Mouse (Mus musculus): ENCODE data around the gene Olfr1393. TPM values are rescaled to one million over a fixed set of nuclear protein-coding genes. Genes with fewer than 3 reads are reported as not detected.

The Olfr1393 gene
- total RNA-seq, 1 experiment, result not detected

DNA sequence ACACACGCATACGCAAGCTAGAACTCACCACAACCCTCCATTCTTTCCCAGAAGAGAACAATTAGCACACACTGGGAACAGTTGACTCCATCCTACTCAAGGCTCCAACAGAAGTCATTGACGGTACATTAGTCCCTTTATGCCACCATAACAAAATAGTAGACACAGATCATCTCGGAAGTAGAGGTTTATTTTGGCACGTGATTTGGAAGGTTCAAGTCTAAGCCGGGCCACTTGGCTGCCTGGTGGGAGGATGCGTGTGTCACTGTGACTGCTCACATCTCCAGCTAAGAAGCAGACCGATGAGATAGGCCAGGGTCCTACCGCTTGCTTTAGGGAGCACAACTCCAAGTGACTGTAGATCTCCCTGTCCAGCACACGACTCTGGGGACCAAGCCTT, 10.8 kb upstream of the Olfr1393 start:
- Histone ChIP-seq H3K27ac (ENCODE audit: insufficient read depth, low read depth, low read length, poor library complexity, severe bottlenecking) (no peak overlapping the region), H3K4me1 (ENCODE audit: control insufficient read depth in 2 of 2, insufficient read depth in 2 of 2, low read length in 2 of 2, poor library complexity in 1 of 2) (no peaks in the 10 kb centered on the region; a peak in 1 of 4 replicates), H3K9me3 (ENCODE audit: control insufficient read depth, insufficient read depth, low read depth, low read length) (no peaks in the 10 kb centered on the region), H3K4me3 (ENCODE audit: insufficient read depth in 1 of 2, low read depth in 1 of 2, low read length in 2 of 2, poor library complexity in 1 of 2, severe bottlenecking in 1 of 2) (no peak overlapping the region), H3K36me3 (ENCODE audit: control insufficient read depth, insufficient read depth, low read length, poor library complexity, severe bottlenecking) (no peaks in the 10 kb centered on the region), H3K9ac (ENCODE audit: insufficient read depth, low read depth, low read length, poor library complexity, severe bottlenecking) (no peak overlapping the region)
- no peak for DNase-seq (ENCODE audit: low read depth, low spot score)
- no peak for TF ChIP-seq HCFC1 (IDR thresholded peaks at IDR 0.05; ENCODE audit: borderline replicate concordance, insufficient read depth, low read length)
- no peak for TF ChIP-seq ZNF384 (IDR thresholded peaks at IDR 0.05; ENCODE audit: low read depth, low read length)
- TF ChIP-seq MAFK (IDR thresholded peaks at IDR 0.05; ENCODE audit: insufficient read depth, low read depth, low read length), result no peak
- TF ChIP-seq ZC3H11A (IDR thresholded peaks at IDR 0.05; ENCODE audit: borderline replicate concordance, low read depth, low read length), result no peak
- no peak for TF ChIP-seq CHD2 (IDR thresholded peaks at IDR 0.05; ENCODE audit: low read depth, low read length)
- in situ Hi-C loops (cut with MboI; ENCODE audit: low sequenced_read_pairs in 2 of 2, unreplicated experiment in 2 of 2), result loop anchor here (5.0 to 25.0 kb wide), 3 partner anchors 80 to 405 kb away; partner anchors contain the start of genes Irgm1 (in 2 of the 2) and Btnl9 (in 1 of the 2)

DNA sequence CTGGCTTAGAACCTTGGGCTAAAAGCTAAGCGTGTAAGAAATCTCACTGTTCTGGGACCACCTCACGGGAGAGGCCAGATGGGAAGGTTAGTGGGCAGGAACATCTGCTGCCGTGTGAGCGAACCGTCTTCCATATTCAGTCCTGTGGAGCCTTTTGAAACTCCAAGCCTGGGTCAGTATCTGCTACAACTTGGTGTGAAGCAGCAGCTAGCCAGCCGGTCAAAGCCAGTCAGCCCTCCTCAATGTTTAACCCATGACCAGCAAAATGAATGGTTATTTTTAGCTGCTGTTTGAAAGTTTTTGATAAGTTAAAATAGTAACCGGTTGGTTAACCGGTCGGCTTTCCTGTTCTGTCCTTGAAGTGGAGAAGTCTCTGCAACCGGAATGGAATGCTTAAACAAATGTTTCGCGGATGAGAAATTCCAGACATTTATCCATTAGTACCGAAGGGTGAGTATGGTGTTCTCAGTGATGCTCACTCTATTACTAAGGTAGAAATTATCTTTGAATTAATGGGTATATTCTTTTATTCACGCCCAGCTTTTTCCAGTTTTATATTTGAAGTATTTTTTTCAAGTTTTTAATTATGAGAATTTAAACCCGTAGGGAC, 10.0 kb upstream of the Olfr1393 start:
- no peak for DNase-seq (ENCODE audit: low read depth, low spot score)
- Histone ChIP-seq H3K9ac (ENCODE audit: insufficient read depth, low read depth, low read length, poor library complexity, severe bottlenecking) (no peak overlapping the region), H3K4me1 (ENCODE audit: control insufficient read depth in 2 of 2, insufficient read depth in 2 of 2, low read length in 2 of 2, poor library complexity in 1 of 2) (no peaks in the 10 kb centered on the region; a peak in 1 of 4 replicates), H3K4me3 (ENCODE audit: insufficient read depth in 1 of 2, low read depth in 1 of 2, low read length in 2 of 2, poor library complexity in 1 of 2, severe bottlenecking in 1 of 2) (no peak overlapping the region), H3K27ac (ENCODE audit: insufficient read depth, low read depth, low read length, poor library complexity, severe bottlenecking) (no peak overlapping the region), H3K36me3 (ENCODE audit: control insufficient read depth, insufficient read depth, low read length, poor library complexity, severe bottlenecking) (no peaks in the 10 kb centered on the region), H3K9me3 (ENCODE audit: control insufficient read depth, insufficient read depth, low read depth, low read length) (no peaks in the 10 kb centered on the region)
- in situ Hi-C loops (cut with MboI; ENCODE audit: low sequenced_read_pairs in 2 of 2, unreplicated experiment in 2 of 2), result loop anchor here (5.0 to 25.0 kb wide), 3 partner anchors 81 to 406 kb away; partner anchors contain the start of genes Irgm1 (in 2 of the 2) and Btnl9 (in 1 of the 2)
- TF ChIP-seq CHD2 (IDR thresholded peaks at IDR 0.05; ENCODE audit: low read depth, low read length) (no peak), MAFK (IDR thresholded peaks at IDR 0.05; ENCODE audit: insufficient read depth, low read depth, low read length) (no peak), ZC3H11A (IDR thresholded peaks at IDR 0.05; ENCODE audit: borderline replicate concordance, low read depth, low read length) (no peak), ZNF384 (IDR thresholded peaks at IDR 0.05; ENCODE audit: low read depth, low read length) (no peak), HCFC1 (IDR thresholded peaks at IDR 0.05; ENCODE audit: borderline replicate concordance, insufficient read depth, low read length) (no peak)

DNA sequence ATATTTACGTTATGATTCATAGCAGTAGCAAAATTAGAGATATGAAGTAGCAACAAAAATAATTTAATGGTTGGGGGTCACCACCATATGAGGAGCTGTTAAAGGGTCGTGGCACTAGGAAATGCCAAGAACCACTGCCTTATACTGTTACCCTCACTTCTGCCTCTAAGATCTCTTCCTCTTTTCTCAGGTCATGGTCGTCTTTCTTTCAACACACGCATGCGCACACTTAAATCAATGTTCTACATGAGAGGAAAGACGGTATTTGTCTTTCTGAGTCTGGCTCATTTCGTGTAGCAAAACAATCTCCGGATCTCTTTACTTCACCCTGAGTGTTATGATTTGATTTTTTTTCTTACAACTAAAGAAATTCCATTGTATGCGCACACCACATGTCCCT, 8.3 kb upstream of the Olfr1393 start:
- DNase-seq (ENCODE audit: low read depth, low spot score), result no peak
- H3K9ac ChIP-seq (ENCODE audit: insufficient read depth, low read depth, low read length, poor library complexity, severe bottlenecking), result no peak overlapping the region
- H3K4me3 ChIP-seq (ENCODE audit: insufficient read depth in 1 of 2, low read depth in 1 of 2, low read length in 2 of 2, poor library complexity in 1 of 2, severe bottlenecking in 1 of 2), result no peak overlapping the region
- H3K4me1 ChIP-seq (ENCODE audit: control insufficient read depth in 2 of 2, insufficient read depth in 2 of 2, low read length in 2 of 2, poor library complexity in 1 of 2), result no peaks in the 10 kb centered on the region; a peak in 1 of 4 replicates
- TF ChIP-seq CHD2 (IDR thresholded peaks at IDR 0.05; ENCODE audit: low read depth, low read length) (no peak), HCFC1 (IDR thresholded peaks at IDR 0.05; ENCODE audit: borderline replicate concordance, insufficient read depth, low read length) (no peak), ZC3H11A (IDR thresholded peaks at IDR 0.05; ENCODE audit: borderline replicate concordance, low read depth, low read length) (no peak), ZNF384 (IDR thresholded peaks at IDR 0.05; ENCODE audit: low read depth, low read length) (no peak), MAFK (IDR thresholded peaks at IDR 0.05; ENCODE audit: insufficient read depth, low read depth, low read length) (no peak)
- no peak overlapping the region for H3K27ac ChIP-seq (ENCODE audit: insufficient read depth, low read depth, low read length, poor library complexity, severe bottlenecking)
- no peaks in the 10 kb centered on the region for H3K36me3 ChIP-seq (ENCODE audit: control insufficient read depth, insufficient read depth, low read length, poor library complexity, severe bottlenecking)
- in situ Hi-C loops (cut with MboI; ENCODE audit: low sequenced_read_pairs in 2 of 2, unreplicated experiment in 2 of 2), result loop anchor here (5.0 to 25.0 kb wide), 3 partner anchors 82 to 407 kb away; partner anchors contain the start of genes Irgm1 (in 2 of the 2) and Btnl9 (in 1 of the 2)
- no peaks in the 10 kb centered on the region for H3K9me3 ChIP-seq (ENCODE audit: control insufficient read depth, insufficient read depth, low read depth, low read length)

DNA sequence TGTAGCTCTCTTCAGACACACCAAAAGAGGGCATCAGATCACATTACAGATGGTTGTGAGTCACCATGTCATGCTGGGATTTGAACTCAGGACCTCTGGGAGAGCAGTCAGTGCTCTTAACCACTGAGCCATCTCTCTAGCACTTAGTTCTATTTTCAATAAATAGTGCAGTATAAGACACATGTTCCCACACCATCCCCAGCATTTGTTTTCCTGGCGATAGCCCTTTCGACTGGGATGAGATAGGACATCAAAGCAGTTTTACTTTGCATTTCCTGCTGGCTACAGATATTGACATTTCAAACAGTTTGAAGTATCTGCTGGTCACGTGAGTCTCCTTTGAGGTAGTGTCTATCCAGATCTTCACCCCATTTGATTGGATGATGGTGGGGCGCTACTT, 7.7 kb upstream of the Olfr1393 start:
- no peaks in the 10 kb centered on the region for H3K36me3 ChIP-seq (ENCODE audit: control insufficient read depth, insufficient read depth, low read length, poor library complexity, severe bottlenecking)
- no peak for TF ChIP-seq ZNF384 (IDR thresholded peaks at IDR 0.05; ENCODE audit: low read depth, low read length)
- no peak overlapping the region for H3K27ac ChIP-seq (ENCODE audit: insufficient read depth, low read depth, low read length, poor library complexity, severe bottlenecking)
- H3K9me3 ChIP-seq (ENCODE audit: control insufficient read depth, insufficient read depth, low read depth, low read length), result no peaks in the 10 kb centered on the region
- H3K4me1 ChIP-seq (ENCODE audit: control insufficient read depth in 2 of 2, insufficient read depth in 2 of 2, low read length in 2 of 2, poor library complexity in 1 of 2), result no peaks in the 10 kb centered on the region
- no peak overlapping the region for H3K9ac ChIP-seq (ENCODE audit: insufficient read depth, low read depth, low read length, poor library complexity, severe bottlenecking)
- no peak overlapping the region for H3K4me3 ChIP-seq (ENCODE audit: insufficient read depth in 1 of 2, low read depth in 1 of 2, low read length in 2 of 2, poor library complexity in 1 of 2, severe bottlenecking in 1 of 2)
- no peak for DNase-seq (ENCODE audit: low read depth, low spot score)
- in situ Hi-C loops (cut with MboI; ENCODE audit: low sequenced_read_pairs in 2 of 2, unreplicated experiment in 2 of 2), result loop anchor here in 1 of 2 experiments (25.0 kb wide), 1 partner anchor 408 kb away; the partner anchor contains the start of gene Irgm1
